Mouse (Mus musculus): ENCODE data around the gene Tbc1d25.

The Tbc1d25 gene

DNA sequence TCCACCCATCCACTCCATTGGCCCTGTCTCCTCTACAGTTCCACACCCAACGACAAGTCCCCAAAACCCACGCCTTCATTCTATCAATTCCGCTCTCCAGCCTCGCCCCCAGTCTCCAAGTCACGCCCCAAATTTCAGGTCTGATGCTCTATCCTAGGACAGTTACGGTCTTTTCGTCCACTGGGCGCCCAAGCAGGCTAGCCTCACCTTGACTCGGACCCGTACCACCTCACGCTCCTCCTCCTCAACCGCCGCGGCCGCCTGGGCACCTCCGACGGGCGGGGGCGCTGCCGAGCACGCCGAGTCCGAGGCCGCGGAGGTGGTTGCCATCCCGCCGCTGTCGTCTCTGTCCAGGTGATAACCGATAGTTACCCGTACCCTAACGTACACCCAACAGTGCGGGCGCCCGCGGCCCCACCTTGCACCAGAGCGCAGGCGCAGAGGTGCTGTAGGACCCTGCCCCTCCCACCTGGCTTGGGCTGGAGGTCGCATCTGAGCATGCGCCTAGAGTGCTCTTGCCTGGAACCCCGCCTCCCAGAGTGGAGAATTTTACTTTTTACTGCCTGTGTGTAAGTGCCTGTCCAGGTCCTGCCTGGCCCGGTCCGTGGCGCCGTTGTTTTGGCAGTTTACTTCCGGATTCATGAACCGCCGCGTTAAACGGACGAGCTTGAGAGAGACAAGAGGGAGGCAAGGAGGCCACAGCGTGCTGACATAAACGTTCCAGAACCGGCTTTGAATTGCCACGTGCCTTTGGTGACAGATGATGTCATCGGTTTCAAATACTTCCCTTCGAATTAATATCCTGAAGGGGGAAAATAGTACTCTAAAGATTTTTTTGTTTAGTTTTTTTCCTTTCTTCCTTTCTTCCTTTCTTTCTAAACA lies at the start of gene Tbc1d25:
Tbc1d25 (minus strand) TSS at position 678 of the 882 bp plus-strand sequence.
- peak; percentile 80 for DNase-seq (ENCODE audit: low spot score)

DNA sequence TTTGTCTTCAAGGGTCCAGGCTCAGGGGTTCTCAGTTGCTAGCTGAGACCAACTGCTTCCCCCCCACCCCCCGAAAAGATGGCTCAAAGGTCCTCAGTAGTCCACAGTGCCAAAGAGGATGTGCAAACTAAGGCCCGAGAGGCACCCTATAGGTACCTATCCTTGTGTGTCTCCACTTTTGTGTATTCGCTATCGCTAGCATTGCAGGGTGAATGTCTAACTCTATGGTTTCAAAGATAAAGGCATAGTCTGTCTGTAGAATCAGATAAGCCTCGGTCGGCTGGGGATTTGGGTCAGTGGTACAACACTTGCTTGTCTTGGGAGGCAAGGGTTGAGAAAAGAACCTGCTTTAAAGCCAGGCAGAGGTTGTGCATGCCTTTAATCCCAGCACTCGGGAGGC lies 47.5 kb upstream of the Tbc1d25 start:
- DNase-seq (ENCODE audit: low spot score), result no peak

DNA sequence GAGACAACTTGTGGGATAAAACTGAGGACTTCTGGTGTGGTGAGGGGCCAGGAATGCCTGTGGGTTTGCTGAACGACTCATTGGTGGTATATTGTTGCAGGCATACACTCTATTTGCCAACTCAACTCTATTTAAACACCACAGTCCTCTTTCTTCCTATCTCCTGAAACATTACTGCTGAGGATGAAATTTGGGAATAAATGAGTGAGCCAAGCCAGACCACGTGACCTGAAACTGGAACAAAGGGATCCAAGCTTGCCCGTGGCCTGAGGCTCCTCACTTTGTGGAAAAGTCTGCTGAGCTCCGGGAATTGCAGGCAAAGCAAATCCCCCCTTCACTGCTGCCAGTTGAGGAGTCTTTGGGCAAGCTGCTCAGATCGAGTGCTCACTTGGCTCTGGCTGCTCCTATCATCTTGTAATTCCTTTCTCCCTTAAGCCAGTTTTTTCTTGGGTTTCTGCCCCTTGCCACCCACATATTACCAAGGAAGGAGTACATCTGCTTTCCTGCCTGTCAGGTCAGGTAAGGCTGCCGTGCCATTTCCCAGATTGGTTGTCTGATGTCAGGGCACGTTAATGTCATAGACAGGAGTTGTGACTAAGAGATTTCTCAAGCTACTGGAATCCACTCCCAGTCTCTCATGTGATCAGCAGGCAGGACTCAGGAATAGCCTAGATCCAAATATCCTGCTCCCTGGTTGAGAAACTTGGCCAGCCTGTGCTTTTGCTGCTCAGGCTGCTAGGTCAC lies 46.9 kb upstream of the Tbc1d25 start:
- no peak for DNase-seq (ENCODE audit: low spot score)

DNA sequence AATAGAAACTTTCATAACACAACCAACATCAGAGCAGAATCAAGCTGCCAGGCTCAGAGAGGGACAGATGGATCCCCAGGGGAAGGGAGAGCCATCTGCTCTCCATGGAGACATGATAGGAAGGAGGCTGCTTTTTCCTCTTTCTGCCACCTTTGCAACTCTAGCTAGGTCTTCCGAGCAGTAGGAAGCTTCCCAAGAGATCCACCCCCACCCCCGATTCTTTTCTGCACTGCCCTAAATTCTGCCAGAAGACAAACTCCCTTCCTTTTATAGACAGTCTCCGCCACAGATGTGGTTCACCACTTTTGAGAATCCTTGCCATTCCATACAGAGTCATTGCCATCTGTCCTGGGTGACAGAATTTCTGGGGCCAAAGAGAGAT lies 46.3 kb upstream of the Tbc1d25 start:
- DNase-seq (ENCODE audit: low spot score), result no peak

DNA sequence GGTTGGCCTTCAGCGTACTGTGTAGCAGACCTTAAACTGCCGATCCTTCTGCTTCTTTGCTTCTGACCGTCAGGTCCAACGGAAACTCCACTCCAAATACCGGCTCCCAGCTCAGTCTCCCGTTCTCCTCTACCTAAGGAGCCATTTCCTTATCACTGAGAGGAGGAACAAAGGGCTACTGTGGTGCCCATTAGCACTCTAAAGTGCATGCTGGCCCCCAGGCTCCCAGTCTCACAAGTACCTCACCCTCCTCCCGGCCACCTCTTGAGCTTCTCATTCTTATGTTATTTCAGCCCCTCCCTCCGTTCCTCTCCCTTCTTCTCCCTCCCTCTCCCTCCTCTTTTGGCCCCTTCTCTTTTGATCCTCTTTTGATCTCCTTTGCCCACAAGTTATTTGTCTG lies 43.7 kb upstream of the Tbc1d25 start:
- DNase-seq (ENCODE audit: low spot score), result no peak

DNA sequence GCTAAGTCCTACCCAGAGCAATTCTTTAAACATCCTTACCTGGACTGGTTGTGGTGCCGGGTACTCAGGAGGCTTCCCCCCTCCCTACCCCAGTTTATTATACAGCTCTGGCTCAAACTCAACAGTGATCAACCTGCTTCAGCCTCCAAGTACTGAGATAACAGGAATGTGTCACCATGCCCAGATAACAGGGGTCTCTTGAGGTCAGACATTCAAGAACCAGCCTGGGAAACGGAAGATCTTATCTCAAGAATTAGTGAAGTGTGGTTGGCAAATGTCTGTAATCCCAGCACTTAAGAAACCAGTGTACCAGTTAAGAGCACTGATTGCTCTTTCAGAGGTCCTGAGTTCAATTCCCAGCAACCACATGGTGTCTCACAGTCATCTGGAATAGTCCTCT lies 42.1 kb upstream of the Tbc1d25 start:
- DNase-seq (ENCODE audit: low spot score), result no peak

DNA sequence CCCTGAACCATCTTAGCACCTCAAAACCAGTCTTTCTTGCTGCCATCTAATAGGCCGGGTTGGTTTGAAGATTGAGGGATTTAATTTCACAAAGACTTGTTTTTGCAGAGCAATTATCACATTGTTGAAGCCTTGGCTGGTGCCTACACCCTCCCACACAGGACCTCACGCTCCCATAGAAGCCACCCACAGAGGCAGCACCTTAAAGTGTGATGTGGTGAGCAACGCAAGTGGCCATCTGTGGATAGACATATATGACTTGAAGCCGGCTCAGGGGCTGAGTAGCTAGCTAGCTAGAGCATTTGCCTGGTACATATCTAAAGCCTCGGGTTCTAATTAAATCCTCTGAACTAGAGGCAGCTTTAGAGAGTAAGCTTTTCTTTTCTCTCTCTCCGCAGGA lies 41.4 kb upstream of the Tbc1d25 start:
- DNase-seq (ENCODE audit: low spot score), result no peak

DNA sequence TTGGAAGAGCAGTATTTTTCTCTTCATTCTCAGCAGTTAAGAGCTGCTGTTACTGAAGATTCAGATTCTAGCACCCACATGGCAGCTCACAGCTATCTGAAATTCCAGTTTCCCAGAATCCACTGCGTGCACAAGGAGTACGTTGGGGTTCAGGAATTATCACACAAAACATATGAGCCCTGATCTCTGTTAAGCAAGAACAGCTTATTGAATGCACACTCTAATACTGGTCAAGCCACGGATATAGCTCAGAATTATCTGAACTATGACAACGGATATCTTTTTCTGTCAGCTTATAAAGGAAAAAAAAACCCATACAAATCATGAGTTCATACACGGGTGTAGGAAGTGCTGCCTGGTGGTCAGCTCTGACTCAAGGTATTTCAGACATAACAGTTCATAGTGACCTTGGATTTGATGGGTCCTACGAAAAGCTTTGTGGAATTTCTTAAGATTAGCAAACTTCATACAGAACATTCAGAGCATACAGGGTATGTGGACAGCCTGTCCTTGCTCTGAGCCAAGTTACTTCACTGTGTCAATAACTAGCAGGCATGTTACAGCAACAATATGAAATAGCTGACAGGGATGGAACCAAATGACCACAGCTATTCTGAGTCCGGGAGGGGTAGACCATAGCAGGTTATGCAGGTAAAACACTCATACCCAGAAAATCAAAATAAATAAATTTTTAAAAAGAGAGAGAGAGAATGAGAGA lies 35.7 kb upstream of the Tbc1d25 start:
- DNase-seq (ENCODE audit: low spot score), result no peak

DNA sequence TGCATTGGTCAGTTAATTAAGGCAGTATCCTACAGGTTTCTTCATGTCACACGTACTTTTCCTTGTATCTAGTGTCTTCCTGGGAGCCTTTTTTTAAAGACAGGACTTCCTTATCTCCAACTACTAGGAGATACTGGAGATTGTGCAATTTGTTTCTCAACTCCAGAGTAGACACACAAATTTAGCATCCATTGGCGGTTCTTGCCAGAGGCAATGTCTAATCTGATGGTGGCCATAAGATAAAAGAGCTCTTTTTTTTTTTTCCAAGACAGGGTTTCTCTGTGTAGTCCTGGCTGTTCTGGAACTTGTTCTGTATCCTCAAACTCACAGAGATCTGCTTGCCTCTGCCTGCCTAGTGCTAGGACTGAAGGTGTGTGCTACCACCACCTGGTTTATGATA lies 33.7 kb upstream of the Tbc1d25 start:
- DNase-seq (ENCODE audit: low spot score), result no peak

DNA sequence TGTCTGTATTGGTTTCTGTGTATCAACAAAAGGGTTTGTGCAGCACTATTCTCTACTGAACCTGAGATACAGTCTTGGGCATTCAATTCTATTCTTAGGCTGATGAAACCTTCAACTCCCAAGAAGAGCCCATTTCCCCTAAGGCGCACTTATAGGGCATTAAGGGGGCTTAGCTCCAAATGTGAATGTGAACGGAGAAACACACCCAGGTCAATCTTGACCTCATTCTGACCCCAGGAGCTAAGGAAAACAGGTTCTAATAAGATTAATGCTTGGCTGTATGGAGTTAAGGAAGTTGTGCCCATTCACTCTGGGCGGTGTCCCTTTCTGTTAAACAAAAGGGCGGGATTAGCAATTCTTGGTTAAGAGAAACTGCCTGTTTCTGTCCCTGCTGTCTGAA lies 31.2 kb upstream of the Tbc1d25 start:
- DNase-seq (ENCODE audit: low spot score), result no peak

DNA sequence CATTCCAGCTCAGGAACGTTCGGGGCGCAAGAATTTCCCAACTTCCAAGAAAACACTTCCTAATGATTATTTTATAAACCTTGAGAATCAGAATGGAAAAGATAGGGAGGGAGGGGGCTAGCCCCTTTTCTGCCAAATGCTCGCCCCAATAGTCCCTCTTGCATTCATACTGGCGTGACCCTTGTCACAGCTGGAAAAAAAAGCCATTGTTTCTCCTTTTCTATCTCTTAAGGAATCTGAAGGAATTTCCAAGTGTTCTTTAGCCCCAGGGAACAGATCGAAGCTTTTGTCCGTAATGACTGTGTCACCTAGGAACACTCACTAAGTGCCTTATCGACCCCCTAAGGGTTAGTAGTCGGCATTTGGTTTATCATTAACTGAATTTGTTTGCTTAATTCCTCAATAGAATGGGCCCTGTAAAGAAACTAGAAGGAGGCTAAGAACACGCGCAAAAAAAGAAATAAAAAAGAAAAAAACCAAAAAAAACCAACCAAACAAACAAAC lies 30.8 kb upstream of the Tbc1d25 start:
- no peak for DNase-seq (ENCODE audit: low spot score)

DNA sequence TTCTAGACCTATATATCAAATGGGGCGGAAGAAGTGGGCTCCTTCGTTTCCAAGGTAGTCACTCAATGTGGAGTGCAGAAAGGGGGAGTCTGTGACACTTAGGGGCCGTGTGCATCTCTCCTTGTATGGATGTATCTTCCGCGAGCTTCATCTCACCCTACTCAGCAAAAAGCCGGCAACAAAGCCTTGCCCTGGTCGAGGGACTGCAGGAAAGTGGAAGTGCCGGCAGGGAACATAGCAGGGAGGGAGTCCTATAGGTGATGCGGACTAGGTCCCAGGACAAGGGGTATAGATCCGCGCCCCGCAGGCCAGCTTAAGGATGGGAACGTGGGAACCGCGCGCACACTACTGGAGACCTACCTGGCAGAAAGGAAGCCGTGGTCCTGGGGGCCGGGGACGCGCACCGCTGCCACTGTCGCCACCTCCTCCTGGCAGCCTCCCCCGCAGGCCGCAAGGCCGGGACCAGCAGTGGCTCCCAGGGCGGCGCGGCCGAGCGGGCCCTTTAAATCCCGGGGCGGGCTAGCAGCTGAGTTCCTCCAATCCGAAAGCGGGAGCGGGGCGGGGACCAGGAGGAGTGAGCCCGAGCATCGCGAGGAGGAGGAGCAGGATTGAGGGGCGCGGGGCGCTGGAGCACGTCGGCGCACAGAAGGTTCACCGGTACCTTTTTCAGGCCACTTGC lies 30.2 kb upstream of the Tbc1d25 start, which contains the start of gene Porcn:
Porcn (minus strand) TSS at position 511 of the 679 bp plus-strand sequence.
- peak; percentile 84 for DNase-seq (ENCODE audit: low spot score)

DNA sequence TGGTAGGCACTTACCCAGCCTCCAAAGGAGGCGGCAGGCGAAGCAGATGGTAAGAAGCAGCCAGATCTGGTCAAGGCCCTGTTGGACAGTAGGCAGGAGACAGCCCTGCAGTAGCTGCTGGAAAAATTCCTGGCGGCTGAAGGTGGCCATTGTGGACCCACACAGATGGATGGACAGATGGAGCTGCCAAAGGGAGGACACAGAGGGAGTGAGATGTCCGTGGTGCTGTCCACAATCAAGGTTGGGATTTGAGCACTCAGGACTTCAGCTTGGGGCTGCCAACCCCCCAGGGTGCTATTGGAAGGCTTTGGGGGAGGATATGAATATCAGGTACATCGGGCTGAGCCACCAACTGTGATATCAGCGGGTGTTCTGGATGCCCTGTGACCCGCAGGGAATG lies 29.6 kb upstream of the Tbc1d25 start:
- no peak for DNase-seq (ENCODE audit: low spot score)

DNA sequence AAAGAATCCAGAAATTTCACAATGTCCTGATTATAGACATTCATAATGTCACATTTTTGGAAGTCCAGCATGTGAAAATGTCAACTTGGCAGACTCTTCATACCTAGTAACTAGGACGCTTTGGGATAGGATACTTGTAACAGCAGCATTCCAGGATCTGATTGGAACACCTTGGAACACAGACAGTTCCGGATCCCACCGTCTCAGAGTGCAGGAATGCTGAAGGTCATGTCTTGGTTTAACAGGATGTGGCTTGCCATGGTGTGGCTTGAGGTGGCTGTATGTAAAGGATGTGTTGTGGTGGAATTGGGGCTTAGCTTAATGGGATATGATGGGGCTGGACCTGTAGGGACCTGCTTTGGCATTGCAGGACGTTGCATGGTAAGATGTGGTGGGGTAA lies 29.1 kb upstream of the Tbc1d25 start:
- no peak for DNase-seq (ENCODE audit: low spot score)

DNA sequence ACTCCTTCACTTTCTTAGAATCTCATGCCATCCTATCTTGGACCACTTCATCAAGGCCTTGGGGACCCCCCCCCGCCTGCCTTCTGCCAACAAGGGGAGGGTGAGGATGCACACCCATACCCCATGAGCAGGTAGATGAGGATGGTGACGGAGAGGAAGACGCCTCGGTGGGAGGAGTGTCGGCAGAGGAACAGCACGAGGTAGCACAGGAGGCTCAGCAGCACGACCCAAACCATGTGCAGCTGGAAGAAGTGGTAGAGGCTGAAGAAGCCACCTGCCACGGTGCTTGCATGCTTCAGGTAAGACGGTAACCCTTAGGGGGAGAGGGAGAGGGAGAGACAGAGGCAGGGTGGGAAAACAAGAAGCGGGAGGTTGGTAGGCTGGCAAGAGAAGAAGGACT lies 28.1 kb upstream of the Tbc1d25 start:
- DNase-seq (ENCODE audit: low spot score), result no peak

DNA sequence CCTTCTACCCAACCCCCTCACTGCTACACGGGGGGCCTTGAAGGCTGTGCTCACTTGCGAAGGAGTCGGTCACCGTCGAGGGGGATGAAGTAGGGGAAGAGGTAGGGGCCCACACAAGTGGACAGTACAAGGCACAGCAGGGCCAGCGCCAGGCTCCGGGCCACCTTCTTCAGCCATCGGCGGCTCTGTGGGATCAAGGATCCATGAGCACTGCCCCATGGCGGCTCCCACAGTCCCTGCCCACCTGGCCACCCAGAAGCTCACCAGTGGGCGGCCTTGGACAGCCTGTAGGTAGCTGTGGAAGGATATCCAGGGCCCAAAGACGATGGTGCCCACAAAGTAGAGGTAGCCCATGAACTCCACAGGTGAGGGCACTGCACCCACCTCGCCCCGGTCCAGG lies 27.1 kb upstream of the Tbc1d25 start:
- no peak for DNase-seq (ENCODE audit: low spot score)

DNA sequence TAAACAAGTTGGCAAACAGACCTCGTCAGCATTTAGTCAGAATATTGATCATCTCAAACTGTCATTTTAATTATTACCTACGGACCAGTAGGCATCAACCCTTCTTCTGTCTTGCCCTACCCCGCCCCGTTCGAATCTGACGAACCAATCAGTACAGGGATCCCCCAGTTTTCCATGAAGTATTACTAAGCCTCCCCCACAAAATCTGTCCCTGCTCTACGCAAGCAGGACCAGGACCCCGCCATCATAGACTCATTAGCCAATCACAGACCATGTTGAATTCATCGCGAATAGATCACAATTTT lies 17.4 kb upstream of the Tbc1d25 start, which contains the start of gene Ebp:
Ebp (minus strand) TSS at position 94 of the 305 bp plus-strand sequence.
- DNase-seq (ENCODE audit: low spot score), result no peak

DNA sequence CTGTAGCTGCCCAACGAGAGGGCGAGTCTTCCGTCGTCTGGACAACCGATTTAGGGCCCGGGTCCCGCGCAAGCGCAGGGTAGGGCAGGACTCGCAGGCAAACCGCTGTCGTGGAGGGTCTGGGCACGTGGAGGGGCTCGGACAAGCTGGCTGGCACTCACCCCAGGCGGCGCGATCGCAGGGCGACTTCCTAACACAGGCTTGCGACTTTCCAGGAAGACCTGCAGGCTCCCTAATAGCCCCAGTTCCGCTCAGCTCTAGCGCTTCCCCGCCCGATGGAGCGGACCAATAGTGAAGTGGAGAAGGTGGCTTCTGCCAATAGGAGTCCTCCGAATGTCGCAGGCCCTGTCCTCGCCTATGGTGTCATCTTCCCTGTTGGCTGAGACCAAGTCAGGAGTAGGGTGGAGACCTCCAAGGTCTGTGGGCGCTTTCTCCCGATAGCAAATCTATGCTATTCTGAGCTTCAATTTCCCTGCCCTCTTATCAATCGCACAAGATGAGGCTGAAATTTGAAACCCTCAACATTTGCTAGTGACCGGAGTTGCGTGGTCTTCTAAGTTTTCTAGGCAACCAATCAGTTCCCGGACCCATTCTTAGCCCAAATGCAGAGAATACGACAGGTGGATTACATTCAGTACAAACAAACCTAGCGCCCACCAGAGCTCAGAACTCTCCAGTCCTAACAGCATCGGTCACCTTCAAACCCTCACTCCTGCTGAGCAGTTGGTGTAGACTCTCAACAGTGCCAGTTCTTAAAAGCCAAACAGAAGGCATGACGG lies 16.8 kb upstream of the Tbc1d25 start:
- DNase-seq (ENCODE audit: low spot score), result peak; percentile 74

DNA sequence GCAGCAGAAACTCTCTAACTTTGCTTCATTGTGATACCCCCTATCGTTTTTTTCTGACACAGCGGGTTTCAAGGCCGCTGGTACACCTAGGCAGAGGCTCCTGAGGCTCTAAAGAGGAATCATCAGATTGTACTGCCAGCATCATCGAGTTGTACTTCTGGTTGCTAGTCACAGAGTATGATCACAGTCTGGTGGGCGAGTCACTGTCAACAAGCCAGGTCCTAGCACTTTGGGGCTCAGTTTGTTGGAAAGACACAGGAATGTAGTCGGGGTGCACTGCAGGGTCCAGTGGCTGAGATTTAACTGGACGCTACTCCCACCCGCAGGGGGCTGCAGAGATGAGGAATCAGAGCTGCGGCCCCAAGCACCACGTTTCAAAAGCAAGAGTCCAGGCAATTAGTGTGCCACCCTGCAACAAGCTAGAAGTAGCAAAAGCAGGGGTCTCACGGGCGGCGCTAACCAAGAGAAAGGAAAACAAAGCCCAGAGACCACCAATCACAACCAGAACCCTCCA lies 16.2 kb upstream of the Tbc1d25 start:
- no peak for DNase-seq (ENCODE audit: low spot score)

DNA sequence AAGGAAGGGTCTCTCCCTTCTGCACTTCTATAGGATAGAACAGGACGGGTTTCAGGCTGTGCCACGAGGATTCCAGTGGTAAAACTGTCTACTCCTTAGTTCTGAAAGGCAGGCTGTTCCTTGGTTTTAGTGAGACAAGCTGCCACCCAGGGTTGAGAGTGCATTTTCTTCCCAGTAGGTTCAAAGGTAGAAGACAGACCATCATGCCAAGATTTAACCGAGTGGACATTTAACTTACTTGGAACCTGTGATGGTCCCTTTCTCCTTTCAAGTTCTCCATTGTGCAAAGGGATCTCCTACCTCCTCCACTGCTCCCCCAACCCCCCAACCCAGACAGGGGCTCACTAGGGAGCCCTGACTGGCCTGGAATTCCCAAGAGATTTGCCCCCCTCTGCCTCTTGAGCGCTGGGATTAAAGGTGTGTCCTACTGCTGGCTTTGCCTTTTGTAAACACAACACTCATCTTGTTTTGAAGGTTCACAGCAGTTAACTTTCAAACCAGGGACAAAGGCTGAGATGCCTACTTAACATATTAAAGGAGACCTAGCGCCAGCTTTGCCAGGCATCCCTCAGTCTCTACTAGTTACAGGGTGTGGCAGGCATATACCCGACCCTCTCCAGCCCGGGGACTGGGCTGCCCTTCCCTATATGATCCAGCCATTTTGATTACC lies 7.0 kb upstream of the Tbc1d25 start:
- no peak for DNase-seq (ENCODE audit: low spot score)

Measured in ovary, postnatal 36 days (tissue).